Mouse (Mus musculus) ES-CJ7 (cell line): Measurements from ENCODE around the gene Cdk6.
A peak's percentile ranks its signal among the peaks of the same experiment; 100 is the strongest.
"Not testable (repeated sequence)": the region's sequence is repeated elsewhere in the genome, so short reads cannot be mapped to it uniquely, and the experiment has no call there.

Source experiments
- DNase-seq: peaks from one replicate; pipeline ENCODE4 v3.0.0; 2011; ENCODE audit warnings: low read depth, low spot score

Cdk6 gene

DNA sequence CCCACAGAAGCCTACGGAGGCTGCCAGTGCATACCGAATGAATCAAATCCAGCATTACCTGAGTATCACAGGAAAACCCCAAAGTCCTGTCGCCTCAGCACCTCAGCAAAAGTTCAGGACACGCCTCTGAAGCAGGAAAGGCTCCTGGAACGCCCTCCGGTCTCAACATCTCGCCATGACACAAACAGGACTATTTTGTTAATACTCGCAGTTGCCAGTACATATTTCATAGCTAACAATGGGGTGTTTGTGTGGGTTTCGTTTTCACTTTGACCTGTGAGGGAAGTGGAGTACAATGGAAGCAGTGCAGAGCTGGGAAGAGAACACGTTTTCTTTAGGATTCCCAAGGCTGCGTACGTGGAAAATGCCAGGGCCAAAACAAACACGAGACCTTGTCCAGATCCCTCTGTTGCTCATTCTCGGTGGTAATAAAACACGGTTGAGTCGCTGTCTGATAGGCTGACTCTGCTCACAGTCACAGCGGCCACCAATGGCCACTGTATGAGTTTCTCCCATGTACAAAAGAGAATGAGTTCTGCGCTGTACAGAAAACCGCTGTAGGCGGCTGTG is 91.9 kb downstream of the Cdk6 start:
- DNase-seq, result not testable (repeated sequence)

DNA sequence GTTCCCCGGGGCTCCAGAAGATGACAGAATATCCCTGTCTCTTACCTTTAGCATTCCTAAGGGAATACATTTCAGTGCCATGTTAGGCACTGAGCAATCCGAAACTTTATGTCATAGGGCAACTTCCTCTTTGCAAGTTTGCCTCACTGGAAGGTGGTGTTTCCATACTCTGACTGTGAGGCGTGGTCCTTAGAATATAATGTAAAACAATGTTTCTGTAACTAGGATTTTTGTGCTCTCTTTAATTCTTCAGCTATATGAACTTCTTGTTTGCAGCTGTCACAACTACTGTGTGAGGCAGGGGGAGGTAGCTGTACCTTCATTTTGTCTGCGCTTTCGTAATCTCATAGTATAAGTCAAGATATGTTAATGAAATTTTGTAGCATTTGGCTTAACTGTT is 92.8 kb downstream of the Cdk6 start:
- not testable (repeated sequence) for DNase-seq

DNA sequence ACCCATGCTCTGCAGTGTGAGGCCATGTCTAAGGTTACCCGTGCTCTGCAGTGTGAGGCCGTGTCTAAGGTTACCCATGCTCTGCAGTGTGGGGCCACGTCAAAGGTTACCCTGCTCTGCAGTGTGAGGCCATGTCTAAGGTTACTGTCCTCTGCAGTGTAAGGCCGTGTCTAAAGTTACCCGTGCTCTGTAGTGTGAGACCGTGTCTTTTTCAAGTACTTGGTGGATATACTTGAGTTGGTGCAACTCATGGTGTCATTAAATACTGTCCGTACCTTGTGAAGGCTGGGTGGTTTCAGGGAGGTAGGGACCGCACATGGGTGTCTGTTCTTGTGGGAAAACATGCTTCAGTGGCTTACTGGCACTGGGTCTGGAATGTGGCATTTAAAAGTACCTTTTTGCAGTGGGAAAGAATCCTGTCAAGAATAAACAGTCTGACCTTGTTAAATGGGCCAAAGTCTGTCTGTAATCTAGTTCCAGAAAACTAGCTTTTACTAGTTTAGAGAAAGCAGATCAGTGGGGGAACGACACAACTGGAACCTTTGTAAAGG is 97.2 kb downstream of the Cdk6 start:
- not testable (repeated sequence) for DNase-seq

DNA sequence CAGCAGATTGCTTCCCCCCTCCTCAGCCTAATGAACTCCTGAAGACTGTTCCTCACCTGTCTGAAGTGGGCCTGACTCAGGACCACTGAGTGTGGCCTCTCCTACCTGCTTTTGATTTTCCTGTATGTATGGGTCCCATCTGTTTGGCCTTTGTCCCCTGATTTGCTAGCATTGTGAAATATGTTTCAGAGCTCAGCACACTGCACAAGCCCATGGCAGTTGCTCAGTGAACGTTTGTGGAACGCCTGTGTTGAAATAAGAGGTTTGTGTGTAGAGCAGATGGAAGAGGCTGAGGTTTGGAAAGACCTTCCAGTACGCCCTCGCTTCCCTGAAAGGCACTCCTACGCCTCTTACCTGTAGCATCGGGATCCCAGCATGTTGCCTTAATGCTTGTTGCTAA is 98.1 kb downstream of the Cdk6 start:
- not testable (repeated sequence) for DNase-seq

DNA sequence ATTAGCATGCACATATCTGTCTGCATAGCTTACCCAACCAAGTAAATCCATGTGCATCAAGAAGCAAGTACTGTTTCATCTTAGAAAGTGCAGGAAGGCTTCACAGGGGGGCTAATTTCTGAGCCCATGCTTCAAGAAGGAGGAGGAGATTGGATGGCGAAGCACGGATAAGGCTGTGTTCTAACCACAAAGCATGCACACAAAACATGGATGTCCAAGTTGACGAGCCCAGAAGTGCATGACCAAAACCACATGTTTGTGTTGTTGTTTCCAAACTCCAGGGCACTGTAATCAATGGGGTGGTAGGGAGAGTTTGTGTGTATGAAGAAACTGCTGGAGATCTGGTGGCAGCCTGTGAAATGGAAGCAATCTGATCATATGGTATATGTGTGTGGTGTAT is 101.2 kb downstream of the Cdk6 start:
- DNase-seq, result not testable (repeated sequence)

DNA sequence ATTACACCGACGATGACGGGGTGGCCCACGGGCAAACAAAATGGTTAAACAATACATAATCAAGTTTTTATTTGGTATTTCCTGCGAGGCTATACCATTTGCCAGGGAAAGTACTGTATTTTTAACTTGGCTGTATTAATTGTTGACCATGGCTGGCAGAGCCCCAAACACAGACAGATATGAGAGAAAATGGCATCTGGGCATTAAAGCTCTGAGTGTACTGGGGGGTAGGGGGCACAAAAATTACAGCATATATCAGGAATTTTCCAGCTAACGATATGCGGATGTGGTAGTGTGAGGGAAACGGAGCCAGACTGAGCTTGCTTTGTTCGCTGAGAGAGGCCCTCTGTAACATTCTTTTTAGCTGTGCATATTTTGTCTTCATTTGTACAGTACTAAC is 109.9 kb downstream of the Cdk6 start:
- not testable (repeated sequence) for DNase-seq

DNA sequence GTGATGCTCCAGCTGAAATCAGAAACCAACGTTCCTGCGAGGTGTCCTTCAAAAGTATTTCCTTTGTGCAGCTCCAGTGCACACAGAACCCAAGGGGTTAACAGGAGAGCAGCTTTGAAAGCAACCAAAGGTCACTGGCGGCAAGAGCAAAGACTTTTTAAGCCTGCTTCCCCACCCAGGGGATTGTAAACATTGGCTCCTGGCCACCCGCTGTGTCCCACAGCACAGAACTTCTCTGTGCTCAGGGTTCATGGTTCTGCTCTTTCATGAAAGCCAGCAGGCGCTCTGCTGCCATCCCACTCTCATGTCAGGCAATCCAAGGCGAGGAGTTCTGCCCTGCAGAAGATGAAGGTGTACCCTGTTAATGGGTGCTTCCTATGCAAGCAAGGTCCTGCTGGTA is 112.7 kb downstream of the Cdk6 start:
- DNase-seq, result peak; percentile 77

DNA sequence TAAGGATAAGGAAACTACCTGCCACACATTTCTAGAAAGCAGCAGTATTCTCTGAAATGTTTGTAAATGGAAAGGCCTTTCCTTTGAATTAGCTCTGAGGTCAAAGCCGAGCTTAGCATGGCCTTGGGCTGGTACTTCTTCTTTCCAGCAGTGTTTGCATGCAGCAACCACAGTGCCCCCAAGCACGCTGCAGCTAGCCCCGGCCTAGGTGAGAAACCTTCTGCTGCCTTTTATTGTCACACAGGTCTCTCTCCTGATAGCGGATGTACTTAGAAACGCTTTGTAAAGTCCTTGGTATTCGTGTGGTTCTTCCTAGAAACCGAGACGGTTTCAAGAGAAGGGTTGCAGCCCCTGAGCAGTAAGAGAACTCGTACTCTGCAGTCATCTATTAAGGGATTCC is 119.6 kb downstream of the Cdk6 start:
- DNase-seq, result no peak

DNA sequence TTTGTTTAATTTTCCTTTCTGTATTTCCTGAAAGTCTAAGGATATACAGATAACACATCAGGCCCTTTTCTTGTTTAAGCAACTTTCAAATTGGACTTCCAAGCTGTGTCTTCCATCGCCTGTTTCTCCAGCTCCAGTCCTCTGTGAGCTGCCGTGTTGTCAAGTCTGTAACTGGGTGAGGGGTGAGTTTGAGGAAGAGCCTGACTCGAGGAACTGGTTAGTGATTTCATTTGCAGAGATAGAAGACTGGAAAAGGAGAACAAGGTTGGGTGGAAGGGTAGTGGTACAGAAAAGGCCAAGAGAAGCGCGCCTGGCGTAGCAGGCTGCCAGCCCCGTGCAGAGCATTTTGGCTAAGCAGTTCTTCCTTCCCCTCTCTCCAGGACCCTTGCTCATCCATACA is 120.1 kb downstream of the Cdk6 start:
- no peak for DNase-seq

DNA sequence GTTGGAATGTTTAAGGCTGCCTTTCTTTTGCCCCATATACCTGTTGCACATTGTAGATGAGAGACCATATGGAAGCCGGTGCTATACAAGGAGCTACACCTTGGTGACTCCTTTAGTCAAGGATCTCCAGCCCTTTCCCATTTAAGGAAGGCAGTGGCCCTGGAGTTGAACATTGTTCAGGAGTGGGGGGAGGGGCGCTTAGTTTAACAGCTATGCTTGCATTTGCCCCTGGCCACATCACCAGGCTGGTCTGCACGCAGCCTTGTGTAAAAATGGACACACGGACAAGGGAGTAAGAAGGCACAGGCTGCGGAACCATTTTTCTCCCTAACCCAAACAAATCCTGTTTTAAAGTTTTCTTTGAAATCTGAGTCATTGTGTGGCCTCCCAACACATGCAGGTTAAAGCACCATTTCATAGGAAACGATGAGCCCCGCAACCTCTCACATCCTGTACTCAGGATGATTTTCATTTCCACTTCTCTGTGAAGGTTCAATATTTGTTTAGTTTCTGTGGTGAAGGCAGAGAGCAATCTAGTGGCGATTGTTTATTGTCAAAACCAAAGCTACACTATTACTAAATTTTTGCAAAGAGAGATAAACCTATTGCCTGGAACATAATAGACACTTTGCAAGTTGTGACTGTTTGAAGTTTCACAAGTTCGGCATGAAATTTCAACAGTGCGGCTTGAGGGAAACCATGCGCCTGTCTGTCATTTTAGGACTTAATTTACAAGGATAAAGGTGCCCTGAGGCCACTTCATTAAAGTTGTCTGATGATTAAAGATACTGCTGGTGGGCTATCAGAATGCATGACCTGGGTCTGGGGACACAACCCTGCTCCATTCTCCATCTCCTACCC is 121.8 kb downstream of the Cdk6 start:
- DNase-seq, result no peak

DNA sequence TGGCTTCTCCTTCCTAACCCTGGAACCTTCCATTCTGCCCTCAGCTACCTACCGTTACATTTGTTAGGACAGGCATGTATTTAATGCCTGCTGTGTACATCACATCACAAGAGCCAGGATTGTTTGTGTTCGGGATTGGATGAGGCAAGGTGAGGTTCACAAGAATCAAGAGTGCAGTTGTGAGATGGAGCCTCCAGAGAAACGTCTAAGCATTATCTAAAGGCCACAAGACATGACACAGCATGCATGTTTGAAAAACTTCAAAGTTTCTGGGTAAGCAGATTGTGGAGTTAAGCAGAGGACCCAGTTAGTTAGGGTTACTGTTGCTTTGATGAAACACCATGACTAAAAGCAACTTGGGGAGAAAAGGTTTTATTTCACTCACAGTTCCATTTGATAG is 122.5 kb downstream of the Cdk6 start:
- DNase-seq, result no peak

DNA sequence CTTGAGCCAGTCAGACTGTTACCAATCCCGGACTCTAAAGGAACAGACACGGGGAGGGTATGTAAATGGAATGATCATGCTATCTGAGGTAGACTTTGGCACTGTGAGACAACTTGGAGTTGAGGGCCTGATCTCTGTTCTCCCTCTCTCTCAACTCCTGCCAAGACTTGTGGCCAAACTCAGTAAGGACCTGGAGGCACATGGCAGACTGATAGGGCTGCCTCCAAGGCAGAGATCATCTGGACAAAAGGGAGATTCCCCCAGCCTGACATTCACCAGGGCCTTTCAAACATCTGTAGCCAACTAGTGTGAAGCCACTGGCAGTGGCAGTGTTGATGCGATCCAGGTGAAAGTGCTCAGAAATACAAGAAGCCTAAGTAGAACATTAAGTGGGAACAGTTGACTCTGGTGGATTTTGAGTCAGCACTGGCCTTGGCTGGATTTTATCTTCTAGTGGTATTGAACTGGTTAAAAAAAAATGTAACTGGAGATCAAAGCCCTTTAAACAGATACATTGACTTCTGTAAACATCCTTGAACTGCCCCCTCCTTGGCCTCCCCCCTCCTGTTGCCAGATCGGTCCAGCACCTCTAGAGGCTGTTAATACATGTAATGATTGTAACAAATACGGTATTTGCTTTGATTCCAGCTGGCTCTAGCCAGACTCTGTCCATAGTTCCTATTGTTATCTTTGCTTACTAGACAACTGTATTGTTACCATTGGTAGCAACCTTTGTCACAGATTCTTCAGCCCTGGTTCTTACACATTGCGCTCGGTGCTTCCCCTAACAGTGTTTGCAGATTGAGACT is 125.0 kb downstream of the Cdk6 start:
- DNase-seq, result no peak

DNA sequence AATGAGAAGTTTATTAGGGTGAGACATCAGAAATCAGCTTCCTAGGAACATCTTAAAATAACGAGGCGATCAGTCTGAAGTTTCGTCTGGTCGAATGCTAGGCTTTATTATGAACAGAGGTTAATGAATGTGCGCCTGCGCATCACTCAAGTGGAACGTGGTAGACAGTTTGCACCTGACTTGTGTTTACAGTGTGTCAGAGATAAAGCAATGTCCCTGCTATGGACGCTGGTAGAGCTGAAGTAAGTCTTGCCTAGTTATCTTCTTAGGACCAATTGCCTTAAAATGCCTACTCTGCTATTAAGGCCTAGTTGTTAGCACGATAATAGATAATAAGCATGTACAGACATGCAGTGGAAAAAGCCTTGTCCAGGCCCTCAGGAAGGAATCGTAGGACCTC is 129.6 kb downstream of the Cdk6 start:
- DNase-seq, result no peak

DNA sequence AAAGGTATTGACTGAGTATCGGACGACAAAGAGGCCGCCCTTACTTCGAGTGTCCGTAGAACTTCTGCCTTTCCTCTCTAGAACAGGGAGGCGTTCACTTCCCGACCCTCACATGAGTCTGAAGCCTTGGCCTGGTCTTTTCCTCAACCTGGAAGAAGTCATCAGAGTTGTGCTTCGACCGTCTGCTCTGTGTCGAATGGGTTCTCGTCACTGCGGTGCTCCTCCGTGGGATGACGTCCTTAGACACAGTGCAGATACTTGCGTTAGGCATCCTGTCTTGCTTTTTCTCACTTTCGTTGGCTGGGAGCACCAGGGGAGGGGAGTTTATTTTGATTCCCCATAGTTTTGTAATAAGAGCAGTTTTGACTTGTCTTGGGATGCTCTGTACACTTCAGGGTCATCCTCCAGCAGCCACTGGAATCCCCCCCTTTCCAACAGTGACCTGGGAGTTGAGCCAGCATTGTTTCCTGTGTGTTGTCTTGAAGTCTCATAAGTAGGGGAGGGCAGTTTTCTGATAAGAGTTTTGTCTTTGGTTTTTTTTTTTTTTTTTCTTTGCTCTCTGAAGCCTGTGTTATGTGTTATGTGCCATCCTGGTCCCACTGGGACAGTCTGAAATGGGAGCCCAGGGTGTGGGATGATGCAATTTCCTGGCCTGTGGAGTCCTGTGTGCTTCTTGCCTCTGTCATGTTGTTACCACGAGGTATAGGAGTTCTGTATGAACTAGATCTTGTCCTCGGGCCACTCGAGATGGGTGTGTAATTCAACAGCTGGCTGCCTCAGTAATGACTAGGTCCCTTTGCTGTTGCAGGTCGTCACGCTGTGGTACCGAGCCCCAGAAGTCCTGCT is 131.2 kb downstream of the Cdk6 start:
- no peak for DNase-seq

DNA sequence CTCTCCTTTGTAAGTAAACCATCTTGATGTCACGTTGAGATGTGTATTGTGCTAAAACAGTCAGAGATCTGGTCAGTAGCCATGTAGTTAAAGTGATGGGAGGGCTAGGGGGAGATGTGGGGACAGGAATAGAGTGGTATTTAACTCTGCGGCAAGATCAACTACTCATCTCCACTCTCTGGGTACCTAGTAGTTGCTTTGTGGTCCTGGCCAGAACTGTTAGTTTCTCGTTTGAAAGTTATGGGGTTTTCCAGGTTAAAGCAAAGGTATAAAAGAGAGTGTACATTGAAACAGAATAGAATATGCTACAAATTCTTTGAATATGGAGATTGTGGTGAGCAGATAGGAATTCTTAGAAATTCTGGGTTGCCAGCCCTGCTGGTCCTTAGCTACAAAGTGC is 136.4 kb downstream of the Cdk6 start:
- DNase-seq, result no peak

DNA sequence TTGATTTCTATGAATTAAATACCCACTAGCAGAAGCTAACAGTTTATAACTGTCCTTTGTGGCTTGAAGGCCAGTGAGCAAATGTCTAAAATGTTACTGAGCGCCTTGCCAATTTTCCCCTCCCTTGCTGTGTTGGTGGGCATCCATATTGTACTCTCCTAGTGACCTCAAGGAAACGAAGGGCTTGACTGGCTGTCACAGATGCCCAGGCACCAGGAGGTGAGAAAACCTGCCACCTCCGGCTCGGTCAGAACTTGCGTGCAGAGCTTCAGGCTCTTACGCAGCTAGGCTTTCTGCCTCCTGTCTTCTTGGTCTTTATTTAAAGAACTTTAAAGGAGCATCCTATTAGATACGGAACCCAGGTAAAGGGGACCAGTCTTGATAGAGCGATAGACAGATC is 136.9 kb downstream of the Cdk6 start:
- no peak for DNase-seq

DNA sequence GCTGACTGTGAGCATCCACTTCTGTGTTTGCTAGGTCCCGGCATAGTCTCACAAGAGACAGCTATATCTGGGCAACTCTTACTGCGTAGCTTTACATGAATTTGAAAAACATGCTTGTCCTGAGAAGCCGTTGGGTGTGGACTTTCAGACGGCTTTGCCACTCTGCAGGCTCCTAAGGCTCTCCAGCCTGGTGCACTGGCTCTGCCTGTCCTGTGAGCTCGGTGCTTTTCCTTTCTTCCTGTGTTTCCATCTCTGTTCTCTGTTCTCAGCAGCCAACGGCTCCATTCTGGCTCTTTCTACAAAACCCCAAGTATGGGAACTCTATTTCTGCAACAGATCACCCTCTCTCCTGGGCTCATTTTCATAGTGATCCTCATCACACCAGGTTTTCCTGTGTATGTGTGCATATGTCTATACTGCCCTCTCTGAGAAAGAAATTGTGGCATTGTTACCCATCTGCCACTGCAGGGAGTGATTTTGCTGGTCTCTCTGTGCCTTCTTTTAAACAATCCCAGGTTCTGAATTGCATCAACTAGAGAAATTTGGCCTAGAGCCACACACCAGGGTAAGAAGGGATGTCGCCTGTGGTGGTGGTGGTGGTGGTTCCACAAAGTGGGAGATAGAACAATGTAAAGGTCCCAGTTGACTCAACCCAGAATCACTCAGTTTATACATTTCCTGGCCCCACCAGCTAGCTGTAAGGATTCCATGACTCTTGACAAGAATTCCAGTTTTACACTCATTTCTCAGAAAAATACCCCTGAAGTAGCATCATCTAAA is 137.9 kb downstream of the Cdk6 start:
- no peak for DNase-seq

DNA sequence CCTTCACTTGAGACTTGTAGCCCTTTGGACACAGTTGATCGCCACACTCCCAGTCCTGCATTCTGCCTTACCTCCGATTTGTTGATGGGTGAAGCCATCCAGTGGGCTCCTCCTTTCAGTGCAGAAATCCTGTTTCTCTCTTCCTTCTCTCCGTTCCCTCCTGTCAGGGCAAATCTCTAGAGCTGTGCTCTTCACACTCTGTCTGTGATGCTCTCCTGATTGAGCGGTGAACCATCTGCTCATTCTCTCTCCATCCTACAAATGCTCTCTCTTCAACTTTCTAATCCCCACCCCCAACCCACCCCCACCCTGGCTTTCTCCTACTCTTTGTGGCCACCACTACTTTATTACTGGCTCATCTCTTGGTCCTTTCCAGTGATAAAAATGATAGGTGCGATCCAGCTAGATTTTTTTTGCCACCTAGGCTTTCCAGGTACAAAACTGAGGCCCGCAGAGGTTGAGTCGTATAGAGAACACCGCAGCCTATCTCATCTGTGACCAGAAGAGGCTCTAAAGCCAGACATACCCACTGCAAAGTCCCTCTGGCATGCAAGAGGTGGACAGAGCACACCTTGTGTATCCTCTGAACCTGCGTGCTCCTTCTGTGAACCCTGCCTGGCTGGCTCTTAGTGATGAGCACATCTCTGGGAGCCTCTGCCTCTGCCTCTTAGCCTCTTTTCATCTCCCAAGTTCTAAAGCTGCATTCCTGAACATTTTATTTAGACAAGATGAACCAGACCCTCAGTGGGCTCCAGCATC is 139.5 kb downstream of the Cdk6 start:
- DNase-seq, result no peak

DNA sequence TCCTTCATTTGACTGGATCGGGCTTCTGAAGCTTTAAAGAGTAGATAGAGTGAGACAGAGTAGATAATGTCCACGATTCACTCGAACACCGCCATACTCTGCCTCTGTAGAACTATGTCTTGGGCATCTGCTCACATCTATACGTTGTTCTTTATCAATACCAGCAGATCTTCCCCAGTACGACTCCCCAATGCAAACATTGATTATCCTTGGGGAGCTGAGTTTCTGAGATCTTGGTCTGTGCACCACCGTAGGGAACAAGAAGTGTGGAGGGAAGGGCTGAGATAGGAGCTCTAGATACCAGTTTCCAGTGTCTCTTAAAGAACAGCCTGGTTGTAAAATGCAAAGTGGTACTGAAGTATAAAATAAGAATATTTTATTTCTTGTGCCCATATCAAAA is 141.2 kb downstream of the Cdk6 start:
- DNase-seq, result no peak
